Mouse (Mus musculus): ENCODE results near the gene Endov.

DNA sequence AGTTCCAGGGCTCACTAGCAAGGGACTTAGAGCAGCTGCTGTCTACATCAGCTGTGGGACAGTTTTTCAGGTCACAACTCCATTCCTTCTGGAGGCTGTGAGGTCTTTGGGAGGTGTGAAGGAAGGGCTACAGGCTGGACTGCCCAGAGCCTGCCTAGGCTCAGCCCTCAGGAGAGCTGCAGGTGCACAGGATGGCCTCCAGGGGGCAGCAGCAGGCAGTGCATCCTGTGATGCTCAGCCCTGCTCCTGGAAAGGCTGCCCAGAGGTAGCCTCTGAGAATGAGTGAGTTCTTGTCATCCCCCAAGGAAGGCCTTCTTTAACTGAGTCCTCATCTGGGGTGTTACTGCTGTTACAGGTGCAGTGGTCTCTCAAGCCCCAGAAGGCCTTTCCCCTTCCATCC is 12.5 kb downstream of the Endov start:
- TF ChIP-seq CTCF (IDR thresholded peaks at IDR 0.05; ENCODE audit: extremely low read depth, insufficient read depth, insufficient read length, insufficient replicate concordance) (peak; percentile 99), POLR2A (IDR thresholded peaks at IDR 0.05; ENCODE audit: low read depth, low read length) (no peak)
